Mouse (Mus musculus) midbrain, embryonic 13.5 days (tissue): ENCODE results near the gene Sdha. TPM values are rescaled to one million over a fixed set of nuclear protein-coding genes. Genes with fewer than 3 reads are reported as not detected.
A peak's percentile ranks its signal among the peaks of the same experiment; 100 is the strongest.

Experiments used
- ATAC-seq: fragments of 200-750 bp; cut with Nextera tagmentation; 2 replicates; pipeline ENCODE4 v1.8.0; 2017; ENCODE audit warnings: mild to moderate bottlenecking, moderate TSS enrichment, moderate library complexity
- H3K27ac ChIP-seq: fragments of 300-500 bp; sonication (generic); 2 replicates; pipeline ENCODE4 v1.5.1; 2015; ENCODE audit warnings: inconsistent platforms, mild to moderate bottlenecking, moderate library complexity
- H3K27me3 ChIP-seq: fragments of 300-500 bp; sonication (generic); 2 replicates; pipeline ENCODE4 v1.6.1; 2015; ENCODE audit warnings: mild to moderate bottlenecking, inconsistent platforms
- H3K36me3 ChIP-seq: fragments of 300-500 bp; sonication (generic); 2 replicates; pipeline ENCODE4 v1.6.1; 2015; ENCODE audit warnings: mild to moderate bottlenecking, inconsistent platforms
- H3K4me1 ChIP-seq: fragments of 300-500 bp; sonication (generic); replicated peaks from 2 replicates; pipeline ENCODE4 v1.6.1; 2015; ENCODE audit warnings: inconsistent platforms
- H3K4me2 ChIP-seq: fragments of 300-500 bp; sonication (generic); replicated peaks from 2 replicates; pipeline ENCODE4 v1.6.1; 2015; ENCODE audit warnings: moderate library complexity, mild to moderate bottlenecking, inconsistent platforms
- H3K4me3 ChIP-seq: fragments of 300-500 bp; sonication (generic); replicated peaks from 2 replicates; pipeline ENCODE4 v1.5.1; 2015; ENCODE audit warnings: mild to moderate bottlenecking, inconsistent platforms
- H3K9ac ChIP-seq: fragments of 300-500 bp; sonication (generic); replicated peaks from 2 replicates; pipeline ENCODE4 v1.6.1; 2015; ENCODE audit warnings: mild to moderate bottlenecking, inconsistent platforms
- H3K9me3 ChIP-seq: fragments of 300-500 bp; sonication (generic); 2 replicates; pipeline ENCODE4 v1.6.1; 2016; ENCODE audit warnings: mild to moderate bottlenecking, inconsistent platforms
- WGBS: fragments of 180-500 bp; shearing (Covaris S2); methylation state at CpG from one replicate; pipeline ENCODE4 v1.1.7; 2015; 5-methylcytosine and 5-hydroxymethylcytosine counted together
- polyA plus RNA-seq: library from polyadenylated mRNA; unstranded; fragments of >200 nt; fragmentation: Nextera tagmentation; extraction: Ambion mirVana; gene quantifications from 2 replicates; pipeline ENCODE4 v1.2.1, GENCODE M21; 2015

Gene Sdha
- 219 and 222 TPM in 2 replicates for polyA plus RNA-seq

DNA sequence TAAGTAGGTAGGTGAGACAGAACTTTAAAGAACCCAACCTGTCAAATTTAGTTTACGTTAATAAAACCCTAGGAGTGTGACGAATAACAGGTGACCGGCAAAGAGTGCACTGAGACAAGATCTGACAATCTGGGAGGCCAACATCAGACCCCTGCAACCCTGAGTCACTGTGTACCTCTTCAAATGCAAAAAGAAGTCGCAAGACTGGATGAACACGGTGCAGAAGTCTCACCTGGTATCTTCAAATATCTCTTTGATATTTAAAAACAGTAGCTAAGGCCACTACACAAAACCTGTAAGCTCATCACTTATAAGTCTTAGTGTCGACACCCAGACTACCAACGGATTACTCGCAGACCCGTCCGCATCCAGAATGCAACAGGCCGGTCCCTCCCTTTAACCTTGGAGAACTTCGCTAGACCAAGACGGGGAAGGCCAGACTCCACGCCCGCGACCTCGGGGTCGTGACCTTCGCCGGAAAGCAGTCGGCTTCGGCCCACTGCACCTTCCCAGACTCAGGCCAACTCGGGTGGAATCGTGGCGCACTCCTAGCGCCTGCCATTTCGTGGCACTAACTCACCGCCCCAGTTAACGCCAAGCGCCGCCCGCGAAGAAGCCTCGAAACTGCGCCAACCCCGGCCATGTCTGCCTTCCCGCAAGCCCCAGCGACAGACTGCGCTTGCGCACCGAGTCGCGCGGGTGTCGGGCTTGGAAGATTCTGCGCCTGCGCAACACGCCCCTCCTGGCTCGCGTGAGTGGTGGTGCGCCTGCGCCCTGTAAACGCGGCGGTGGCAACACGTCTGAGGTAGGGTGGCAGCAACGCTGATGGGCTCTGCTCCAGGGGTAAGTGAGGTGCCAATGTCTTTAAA lies at the start of gene Sdha, which contains the start of gene Ccdc127:
Gene Sdha, minus strand, starts transcription at position 715 of the 869 bp plus-strand sequence.
Gene Ccdc127, plus strand, starts transcription at position 744 of the 869 bp plus-strand sequence.
- 1% methylated on average over 57 of the region's 57 CpGs for WGBS
- peak within 1 kb of the TSS; percentile 79 for H3K4me3 ChIP-seq
- peaks cover 26% of the 10 kb centered on the region for H3K4me1 ChIP-seq
- H3K9ac ChIP-seq: peak within 1 kb of the TSS; percentile 85
- peak; percentile 99 for ATAC-seq
- H3K36me3 ChIP-seq: peaks cover 10% of the 10 kb centered on the region
- peak within 1 kb of the TSS; percentile 62 for H3K27ac ChIP-seq
- no peaks in the 10 kb centered on the region for H3K27me3 ChIP-seq
- H3K9me3 ChIP-seq: no peaks in the 10 kb centered on the region
- peak within 1 kb of the TSS; percentile 76 for H3K4me2 ChIP-seq

GRCm38 (mm10) chr13:74399298-74399839 lies 49.3 kb upstream of the Sdha start, which contains the start of gene Ftl1-ps1:
Gene Ftl1-ps1 (plus strand): TSS chr13:74399694.
- H3K4me3 ChIP-seq: no peak within 1 kb of the TSS
- H3K36me3 ChIP-seq: no peaks in the 10 kb centered on the region
- no peaks in the 10 kb centered on the region for H3K27me3 ChIP-seq
- no peaks in the 10 kb centered on the region for H3K4me1 ChIP-seq
- 0 out of 2 replicates have a peak within 1 kb of the TSS, but pooled peaks have one; percentile 17 for H3K4me2 ChIP-seq
- H3K27ac ChIP-seq: no peak within 1 kb of the TSS
- WGBS: 10% methylated on average over 11 of the region's 11 CpGs
- no peak within 1 kb of the TSS for H3K9ac ChIP-seq
- H3K9me3 ChIP-seq: no peaks in the 10 kb centered on the region
- ATAC-seq: no peak

GRCm38 (mm10) chr13:74391156-74391555 lies 41.1 kb upstream of the Sdha start:
- no peaks in the 10 kb centered on the region for H3K9me3 ChIP-seq
- H3K27me3 ChIP-seq: no peaks in the 10 kb centered on the region
- H3K4me1 ChIP-seq: peaks cover 8% of the 10 kb centered on the region; the same call in 1 of the 2 replicates
- H3K9ac ChIP-seq: no peak overlapping the region
- H3K4me2 ChIP-seq: no peak overlapping the region
- H3K27ac ChIP-seq: no peak overlapping the region
- ATAC-seq: peak; percentile 35
- no peak overlapping the region for H3K4me3 ChIP-seq
- 77% methylated on average over 2 of the region's 2 CpGs for WGBS
- H3K36me3 ChIP-seq: no peaks in the 10 kb centered on the region

DNA sequence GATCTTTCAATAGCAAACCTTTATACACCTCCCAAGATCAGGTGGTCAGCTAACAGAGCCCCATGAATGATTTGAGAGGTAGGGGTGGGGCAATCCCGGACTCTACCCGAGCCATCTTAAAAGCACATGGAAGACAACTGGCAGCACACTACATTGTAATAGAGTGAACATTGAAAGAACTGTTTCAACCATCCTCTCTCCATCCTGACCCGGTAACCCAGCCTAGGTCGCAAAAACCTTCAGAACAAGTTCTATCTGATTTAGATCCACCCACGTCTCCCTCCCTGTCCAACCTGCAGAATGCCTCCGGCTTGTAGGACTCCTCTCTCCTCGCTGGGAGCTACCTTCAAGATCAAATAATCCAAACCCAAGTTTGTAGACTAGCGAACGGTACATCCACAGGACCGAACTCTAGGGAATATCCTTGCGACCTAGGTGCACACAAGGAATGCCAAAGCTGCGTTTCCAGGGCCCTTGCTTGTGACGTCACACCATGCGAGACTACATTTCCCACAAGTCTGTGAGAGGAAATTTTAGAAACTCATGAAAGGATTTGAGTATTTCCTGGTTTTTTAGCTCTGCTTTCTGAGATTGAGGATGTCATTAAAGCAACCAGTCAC lies 40.4 kb upstream of the Sdha start, which contains the start of gene Zfp72:
Gene Zfp72, minus strand, starts transcription at position 466 of the 620 bp plus-strand sequence.
- Histone ChIP-seq H3K36me3 (no peaks in the 10 kb centered on the region), H3K4me1 (peaks cover 8% of the 10 kb centered on the region; the same call in 1 of the 2 replicates), H3K4me2 (peak within 1 kb of the TSS; percentile 53), H3K4me3 (peak within 1 kb of the TSS; percentile 62), H3K27ac (no peak within 1 kb of the TSS), H3K9me3 (no peaks in the 10 kb centered on the region), H3K9ac (peak within 1 kb of the TSS; percentile 67), H3K27me3 (no peaks in the 10 kb centered on the region)
- WGBS: under 1% methylated on average over 14 of the region's 14 CpGs
- peak; percentile 93 for ATAC-seq

DNA sequence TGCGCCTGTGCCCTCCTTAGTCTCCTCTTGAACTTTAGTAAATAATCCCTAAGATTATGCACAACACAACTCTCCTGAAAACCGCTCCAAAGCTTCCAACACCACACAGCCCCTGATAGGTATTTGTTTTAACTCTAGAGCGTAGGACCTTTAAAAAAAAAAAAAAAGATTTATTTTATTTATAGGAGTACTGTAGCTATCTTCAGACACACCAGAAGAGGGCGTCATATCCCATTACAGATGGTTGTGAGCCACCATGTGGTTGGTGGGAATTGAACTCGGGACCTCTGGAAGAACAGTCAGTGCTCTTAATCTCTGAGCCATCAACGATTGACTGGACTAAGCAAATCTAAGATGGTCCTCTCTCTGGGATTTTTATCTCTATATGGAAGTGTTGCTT lies 39.6 kb upstream of the Sdha start:
- H3K4me1 ChIP-seq: peaks cover 8% of the 10 kb centered on the region; the same call in 1 of the 2 replicates
- peak overlapping the region; percentile 53 for H3K4me2 ChIP-seq
- ATAC-seq: peak; percentile 16; the same call in 1 of the 2 replicates
- H3K9ac ChIP-seq: no peak overlapping the region
- H3K27me3 ChIP-seq: no peaks in the 10 kb centered on the region
- peak overlapping the region; percentile 62 for H3K4me3 ChIP-seq
- H3K27ac ChIP-seq: no peak overlapping the region
- 74% methylated on average over 6 of the region's 6 CpGs for WGBS
- no peaks in the 10 kb centered on the region for H3K9me3 ChIP-seq
- H3K36me3 ChIP-seq: no peaks in the 10 kb centered on the region

DNA sequence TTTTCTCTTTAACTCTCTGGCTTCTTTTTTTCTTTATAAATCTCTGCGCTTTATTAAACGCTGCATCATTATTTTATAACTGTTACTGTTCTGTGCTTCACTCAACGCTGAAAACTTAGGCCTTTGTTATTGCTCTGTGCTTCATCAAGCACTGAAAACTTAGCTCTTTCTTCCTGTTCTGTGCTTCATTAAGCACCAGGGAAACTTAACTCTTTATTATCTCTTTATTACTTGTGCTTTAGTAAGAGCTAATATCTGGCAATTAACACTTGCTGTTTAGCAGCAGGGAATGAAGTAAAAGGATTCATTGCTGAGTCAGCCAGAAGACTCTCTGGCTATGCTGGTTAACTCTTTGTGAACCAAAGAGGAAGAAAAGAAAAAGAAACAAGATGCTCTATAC lies 32.2 kb upstream of the Sdha start:
- H3K4me2 ChIP-seq: no peak overlapping the region
- WGBS: 70% methylated on average over 3 of the region's 3 CpGs
- no peaks in the 10 kb centered on the region for H3K9me3 ChIP-seq
- no peak overlapping the region for H3K27ac ChIP-seq
- no peak for ATAC-seq
- H3K4me1 ChIP-seq: no peaks in the 10 kb centered on the region
- H3K4me3 ChIP-seq: no peak overlapping the region
- H3K36me3 ChIP-seq: no peaks in the 10 kb centered on the region
- no peaks in the 10 kb centered on the region for H3K27me3 ChIP-seq
- H3K9ac ChIP-seq: no peak overlapping the region

- Histone ChIP-seq H3K4me1 (no peaks in the 10 kb centered on the region), H3K36me3 (no peaks in the 10 kb centered on the region), H3K4me3 (no peak overlapping the region), H3K9ac (no peak overlapping the region), H3K4me2 (no peak overlapping the region), H3K27ac (no peak overlapping the region), H3K9me3 (no peaks in the 10 kb centered on the region), H3K27me3 (no peaks in the 10 kb centered on the region)
- no peak for ATAC-seq
- WGBS: 83% methylated on average over 10 of the region's 10 CpGs
These were observed 31.6 kb upstream of the Sdha start for GRCm38 (mm10) chr13:74381533-74382276.

DNA sequence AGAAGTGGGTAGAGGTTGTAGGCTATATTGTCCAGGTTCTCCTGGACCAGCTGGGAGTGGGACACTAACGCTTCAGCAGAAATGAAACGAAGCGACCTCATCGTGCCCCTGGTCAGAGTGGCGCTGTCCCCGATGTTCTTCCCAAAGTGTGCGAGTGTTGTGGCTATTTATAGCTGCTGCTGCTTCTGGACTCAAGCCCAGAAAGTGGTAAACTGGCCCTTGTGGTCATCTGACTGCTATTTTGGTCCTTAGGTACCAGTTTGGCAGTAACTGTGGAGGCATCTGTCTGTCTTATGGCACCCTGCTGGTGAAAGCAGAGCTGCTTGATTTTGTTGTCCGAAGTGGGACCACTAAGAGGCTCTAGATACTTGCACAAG lies 13.8 kb upstream of the Sdha start, which contains the start of gene Lrrc14b:
Gene Lrrc14b, minus strand, starts transcription at position 147 of the 377 bp plus-strand sequence.
- Histone ChIP-seq H3K9me3 (no peaks in the 10 kb centered on the region), H3K27ac (no peak within 1 kb of the TSS), H3K36me3 (peaks cover 38% of the 10 kb centered on the region), H3K4me3 (no peak within 1 kb of the TSS), H3K9ac (no peak within 1 kb of the TSS), H3K27me3 (no peaks in the 10 kb centered on the region), H3K4me1 (no peaks in the 10 kb centered on the region), H3K4me2 (no peak within 1 kb of the TSS)
- WGBS: 91% methylated on average over 8 of the region's 8 CpGs
- no peak for ATAC-seq

DNA sequence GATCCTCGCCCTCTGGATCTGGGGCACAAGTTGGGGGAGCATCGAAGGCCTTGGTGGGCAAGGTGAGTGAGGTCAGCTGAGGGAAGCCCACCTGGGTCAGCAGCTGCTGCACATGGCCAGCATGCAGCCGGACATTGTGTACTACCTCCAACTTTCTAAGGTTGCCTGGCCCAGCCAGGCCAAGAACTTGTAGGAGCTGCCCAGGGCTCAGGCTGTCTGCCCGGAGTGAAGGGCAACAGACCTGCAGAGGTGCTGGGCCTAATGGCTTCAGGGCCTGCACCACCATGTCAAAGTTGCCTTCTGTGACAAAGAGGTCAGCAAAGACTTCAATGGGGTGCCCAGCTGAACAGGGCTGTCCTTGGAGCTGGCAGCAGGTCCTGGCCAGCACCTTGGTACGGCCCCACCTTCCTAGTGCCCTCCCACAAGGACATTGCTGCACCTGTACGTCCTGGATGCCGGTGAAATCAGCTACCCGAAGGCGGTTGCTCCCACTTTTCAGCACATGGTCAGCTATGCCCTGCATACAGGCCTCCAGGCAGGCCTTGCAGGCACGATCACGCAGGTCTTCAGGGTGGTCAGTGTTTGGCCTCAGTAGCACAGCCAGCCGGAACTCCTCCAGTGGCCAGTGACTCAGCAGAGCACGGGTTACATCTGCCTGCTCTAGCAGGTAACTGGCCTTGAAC lies 13.2 kb upstream of the Sdha start:
- no peak overlapping the region for H3K9ac ChIP-seq
- no peak overlapping the region for H3K4me3 ChIP-seq
- H3K4me1 ChIP-seq: no peaks in the 10 kb centered on the region
- peaks cover 43% of the 10 kb centered on the region for H3K36me3 ChIP-seq
- H3K4me2 ChIP-seq: no peak overlapping the region
- no peak for ATAC-seq
- no peaks in the 10 kb centered on the region for H3K27me3 ChIP-seq
- 90% methylated on average over 13 of the region's 13 CpGs for WGBS
- H3K27ac ChIP-seq: no peak overlapping the region
- no peaks in the 10 kb centered on the region for H3K9me3 ChIP-seq

- H3K9me3 ChIP-seq: no peaks in the 10 kb centered on the region
- 78% methylated on average over 2 of the region's 2 CpGs for WGBS
- H3K4me1 ChIP-seq: no peaks in the 10 kb centered on the region
- no peak overlapping the region for H3K27ac ChIP-seq
- no peak overlapping the region for H3K9ac ChIP-seq
- ATAC-seq: no peak
- peaks cover 48% of the 10 kb centered on the region for H3K36me3 ChIP-seq
- H3K4me3 ChIP-seq: no peak overlapping the region
- no peaks in the 10 kb centered on the region for H3K27me3 ChIP-seq
- no peak overlapping the region for H3K4me2 ChIP-seq
These were observed 12.1 kb upstream of the Sdha start for GRCm38 (mm10) chr13:74362218-74362617.

DNA sequence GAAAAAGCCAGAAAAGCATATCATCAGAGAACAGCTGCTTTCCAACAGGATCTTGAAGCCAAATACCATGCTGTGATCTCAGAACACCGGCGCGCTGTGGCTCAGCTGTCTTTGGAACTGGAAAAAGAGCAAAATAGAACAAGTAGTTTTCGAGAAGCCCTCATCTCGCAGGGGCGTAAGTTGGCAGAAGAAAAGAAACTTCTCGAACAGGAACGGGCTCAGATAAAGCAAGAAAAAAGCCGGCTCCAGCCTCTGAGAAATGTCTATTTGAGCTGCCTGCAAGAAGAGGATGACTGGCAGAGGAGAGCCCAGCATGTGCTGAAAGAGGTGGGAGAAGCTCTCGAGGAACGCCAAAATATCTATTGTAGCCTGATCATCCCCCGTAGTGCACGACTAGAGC lies 6.4 kb upstream of the Sdha start:
- WGBS: 97% methylated on average over 13 of the region's 13 CpGs
- Histone ChIP-seq H3K27ac (no peak overlapping the region), H3K9ac (no peak overlapping the region), H3K4me3 (no peak overlapping the region), H3K36me3 (peaks cover 56% of the 10 kb centered on the region), H3K9me3 (no peaks in the 10 kb centered on the region), H3K4me1 (0 out of 2 replicates have a peak, but pooled peaks cover 3% of the 10 kb centered on the region), H3K27me3 (no peaks in the 10 kb centered on the region), H3K4me2 (no peak overlapping the region)
- ATAC-seq: no peak
